Mouse (Mus musculus) left cerebral cortex, adult 18-20 months (tissue): ENCODE data around the gene Nudc. TPM values are rescaled to one million over a fixed set of nuclear protein-coding genes. Genes with fewer than 3 reads are reported as not detected.

Experiments
- DNase-seq, 2 experiments: peaks; one replicate each; pipeline ENCODE4 v3.0.0; 2021 to 2022; ENCODE audit warnings: low spot score in 2 of 2, mixed read lengths in 1 of 2
- microRNA-seq, 2 experiments: library from miRNA; unstranded; fragments of <30 nt; microRNA quantifications; one replicate each; pipeline ENCODE4 v1.2.0; 2021
- total RNA-seq, 2 experiments: library from RNA; stranded (reverse); gene quantifications; 2 replicates each; pipeline ENCODE4 v1.2.3; 2021

Nudc gene
- total RNA-seq, 2 experiments from 2014 or later: 148 to 156 TPM

GRCm38 (mm10) chr4:133494432-133494831, 51.4 kb downstream of the Nudc start:
- peak; percentile 82 to 90 for DNase-seq

GRCm38 (mm10) chr4:133493895-133494294, 51.9 kb downstream of the Nudc start:
- no peak for DNase-seq

- DNase-seq: no peak
These were observed 54.0 kb downstream of the Nudc start for GRCm38 (mm10) chr4:133491800-133492199.

GRCm38 (mm10) chr4:133489489-133490245, 56.1 kb downstream of the Nudc start:
- no peak for DNase-seq

- no peak for DNase-seq
These were observed 57.0 kb downstream of the Nudc start for GRCm38 (mm10) chr4:133488619-133489392.

- DNase-seq: no peak
These were observed 59.0 kb downstream of the Nudc start for GRCm38 (mm10) chr4:133486673-133487357.

- DNase-seq: no peak
These were observed 59.9 kb downstream of the Nudc start for GRCm38 (mm10) chr4:133485691-133486425.

GRCm38 (mm10) chr4:133484266-133485025, 61.4 kb downstream of the Nudc start:
- DNase-seq: peak in 1 of 2 experiments; percentile 39

Small RNA genes lying within 50 kb of the gene (microRNA-seq; reads per million reads assigned to microRNA genes)
- gene Gm23158: 0 reads per million in 2 experiments

Other genes starting within 250 kb of the Nudc start
- 10 to 100 TPM; 61.2 to 68.1 TPM for gene Wdtc1, start 192.5 kb downstream of the Nudc start, total RNA-seq
- 10 to 100 TPM; 46.3 to 47.9 TPM for gene Slc9a1, start 176.3 kb downstream of the Nudc start, total RNA-seq
- under 1 TPM in 1 of 2 experiments, not detected in 1; 0.14 TPM for gene Tent5b, start 65.9 kb downstream of the Nudc start, total RNA-seq
- 100 to 1,000 TPM; 164 to 182 TPM for gene Trnp1, start 47.4 kb downstream of the Nudc start, total RNA-seq
- gene Kdf1, start 27.0 kb downstream of the Nudc start, total RNA-seq: under 1 TPM; 0.42 to 0.54 TPM
- gene Nr0b2, start 7.4 kb upstream of the Nudc start, total RNA-seq: not detected
- 1 to 10 TPM; 8.3 to 10.0 TPM for gene Gpatch3, start 28.7 kb upstream of the Nudc start, total RNA-seq
- gene Gpn2, start 38.4 kb upstream of the Nudc start, total RNA-seq: 10 to 100 TPM in 1 of 2 experiments, 1 to 10 TPM in 1; 9.9 to 11.6 TPM
- 1 to 10 TPM; 1.4 to 2.6 TPM for gene Sfn, start 56.2 kb upstream of the Nudc start, total RNA-seq
- 10 to 100 TPM; 35.5 to 39.2 TPM for gene Zdhhc18, start 104.2 kb upstream of the Nudc start, total RNA-seq
- 1 to 10 TPM; 7.1 to 9.7 TPM for gene Pigv, start 126.7 kb upstream of the Nudc start, total RNA-seq
- 10 to 100 TPM; 83.3 to 86.2 TPM for gene Arid1a, start 210.8 kb upstream of the Nudc start, total RNA-seq